Mouse (Mus musculus): ENCODE results near the gene Csnk1g1.

Gene Csnk1g1

DNA sequence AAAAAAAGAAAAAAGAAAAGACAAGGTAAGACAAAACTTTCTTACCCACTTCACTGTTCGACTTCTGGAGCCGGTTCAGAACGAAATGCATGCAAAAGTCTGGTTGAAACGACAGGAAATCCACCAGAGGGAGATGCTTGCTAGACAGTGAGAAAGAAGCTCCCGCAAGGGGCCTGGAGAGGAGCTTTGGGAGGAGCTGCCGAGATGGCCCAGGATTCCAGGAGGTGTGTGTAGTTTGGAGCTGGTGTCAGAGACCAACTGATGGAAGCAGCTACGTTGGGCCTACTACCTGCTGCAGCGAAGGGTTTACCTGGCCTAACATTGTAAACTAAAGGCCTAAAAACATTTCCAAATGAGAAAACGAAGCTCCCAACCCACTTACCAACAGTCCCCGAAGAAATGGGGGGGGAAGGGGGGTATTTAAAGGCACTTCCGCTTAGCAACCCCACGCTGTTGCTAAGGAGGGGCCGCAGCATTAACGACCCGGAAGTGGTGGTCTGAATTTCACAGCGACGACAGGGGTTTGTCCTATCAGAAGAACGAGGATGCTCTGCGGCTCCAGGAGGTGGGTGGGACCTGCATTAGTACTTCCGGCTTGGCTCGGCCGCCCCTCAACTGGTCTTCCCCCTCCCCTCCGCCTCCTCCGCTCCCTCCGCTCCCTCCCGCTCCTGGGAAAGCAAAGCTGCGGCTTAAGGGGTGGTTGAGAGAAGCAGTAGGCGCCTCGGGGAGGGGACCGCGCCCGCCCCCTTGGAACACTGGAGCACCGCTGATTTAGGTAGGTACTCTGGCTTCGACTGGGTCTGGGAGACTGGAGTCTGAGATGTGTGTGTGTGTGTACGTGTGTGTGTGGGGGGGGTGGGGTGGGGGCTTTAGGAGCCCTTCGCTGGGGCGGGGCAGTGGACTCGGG is at the start of gene Csnk1g1, which contains the start of gene Trip4:
Gene Csnk1g1, plus strand, starts transcription at position 531 of the 907 bp plus-strand sequence.
Gene Trip4, minus strand, starts transcription at position 401 of the 907 bp plus-strand sequence.
- peak; percentile 93 to 98 for DNase-seq

DNA sequence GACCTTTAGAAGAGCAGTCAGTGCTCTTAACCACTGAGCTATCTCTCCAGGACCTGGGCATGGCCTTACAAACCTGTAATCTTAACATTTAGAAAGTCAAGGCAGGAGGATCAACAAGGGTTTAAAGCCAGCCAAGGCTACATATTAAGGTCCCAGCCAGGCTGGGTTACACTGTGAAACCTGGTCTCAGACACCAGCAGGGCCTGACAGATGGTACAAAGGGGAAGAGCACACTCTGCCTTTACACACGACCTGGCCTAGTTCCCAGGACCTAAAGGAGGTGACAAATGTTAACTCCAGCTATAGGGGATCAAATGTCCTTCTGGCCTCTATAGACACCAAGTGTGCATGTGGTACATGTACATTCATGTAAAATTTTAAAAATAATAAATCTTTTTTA is 49.1 kb upstream of the Csnk1g1 start:
- peak; percentile 53 to 60 for DNase-seq

GRCm38 (mm10) chr9:65884564-65885315 is 24.0 kb upstream of the Csnk1g1 start:
- peak; percentile 89 to 90 for DNase-seq

- peak; percentile 23 to 39 for DNase-seq
Measured at GRCm38 (mm10) chr9:65890143-65890628, 18.5 kb upstream of the Csnk1g1 start, which contains the start of gene Pclaf. Gene Pclaf, plus strand, starts transcription at chr9:65890237.

DNA sequence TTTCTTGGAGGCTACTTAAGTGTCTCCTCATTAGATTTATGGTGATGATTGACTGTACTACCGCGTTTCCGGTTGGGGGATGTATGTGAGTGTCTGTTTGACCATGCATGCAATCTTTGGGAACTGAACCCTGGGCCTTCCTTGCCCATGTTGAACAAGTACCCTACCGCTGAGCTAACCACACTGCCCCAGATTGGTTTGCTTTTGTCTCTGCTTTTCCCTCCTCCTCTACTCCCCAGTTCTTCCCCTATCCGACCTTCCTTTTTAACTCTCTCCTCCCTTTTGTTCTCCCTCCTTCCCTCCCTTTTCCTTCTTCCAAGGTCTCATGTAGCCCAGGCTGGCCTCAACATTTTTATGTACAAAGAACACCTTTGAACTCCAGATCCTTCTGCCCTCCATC is 17.6 kb upstream of the Csnk1g1 start:
- DNase-seq = no peak

GRCm38 (mm10) chr9:65896977-65897376 is 11.7 kb upstream of the Csnk1g1 start:
- no peak for DNase-seq

DNA sequence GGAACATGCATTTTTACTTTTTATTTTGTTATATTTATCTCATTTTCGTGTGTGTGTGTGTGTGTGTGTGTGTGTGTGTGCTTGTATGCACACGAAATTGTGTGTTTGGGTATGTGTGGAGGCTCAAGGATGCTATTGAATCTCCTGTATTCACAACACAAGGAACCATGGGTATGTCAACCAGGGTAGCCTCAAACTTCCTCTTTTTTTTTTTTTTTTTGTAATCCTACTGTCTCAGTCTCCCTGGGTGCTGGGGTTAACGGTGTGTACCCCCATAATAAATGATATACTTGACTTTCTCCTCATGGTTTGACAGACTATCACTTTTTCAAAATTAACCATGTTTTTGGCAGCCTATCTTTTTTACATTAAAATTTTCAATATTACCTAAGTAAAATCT is 5.8 kb upstream of the Csnk1g1 start:
- DNase-seq = no peak

DNA sequence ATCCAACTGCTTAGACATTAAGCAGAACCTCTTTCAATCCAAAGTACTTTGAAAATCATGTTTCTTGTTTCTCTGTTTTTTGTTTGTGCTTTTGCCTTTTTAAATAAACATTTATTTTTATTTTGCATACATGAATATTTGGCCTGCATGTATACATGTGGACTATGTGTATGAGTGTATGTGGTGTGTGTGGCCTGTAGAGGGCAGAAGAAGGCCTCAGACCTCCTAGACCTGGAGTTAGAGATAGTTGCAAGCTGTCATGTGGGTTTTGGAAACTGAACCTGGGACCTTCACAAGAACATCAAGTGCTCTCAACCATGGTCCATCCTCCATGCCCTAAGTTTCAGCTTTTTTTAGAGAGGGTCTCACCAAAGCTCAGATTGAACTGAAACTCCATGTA is 5.3 kb upstream of the Csnk1g1 start:
- no peak for DNase-seq

DNA sequence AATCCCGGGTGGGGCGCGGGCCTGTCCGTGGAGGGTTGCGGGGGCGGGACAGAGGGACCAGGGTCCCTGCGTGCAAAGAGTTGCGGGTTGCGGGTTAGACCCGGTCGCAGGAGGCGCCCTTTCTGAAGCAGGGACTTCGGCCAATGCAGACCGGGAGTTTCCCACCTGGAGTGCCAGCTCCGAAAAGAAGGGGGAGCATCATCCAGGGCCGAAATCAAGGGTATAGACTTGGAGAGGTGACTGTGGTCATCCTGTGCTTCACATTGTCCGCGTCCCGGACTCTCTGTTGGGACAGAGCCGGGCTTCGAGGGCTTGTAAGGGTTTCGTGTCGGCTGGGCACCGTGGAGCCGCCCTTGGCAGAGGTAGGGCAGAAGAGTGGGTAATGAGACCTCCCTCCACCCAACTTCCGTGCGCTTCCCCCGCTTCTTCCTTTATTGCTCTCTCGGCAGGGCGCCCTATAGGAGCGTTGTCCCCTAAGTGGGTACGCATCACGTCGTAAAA is 627 bp downstream of the Csnk1g1 start:
- DNase-seq = peak; percentile 67 to 71

- DNase-seq = no peak
Measured at GRCm38 (mm10) chr9:65909837-65910236, 1.1 kb downstream of the Csnk1g1 start.

- peak; percentile 55 to 69 for DNase-seq
Measured at GRCm38 (mm10) chr9:65913976-65914375, 5.3 kb downstream of the Csnk1g1 start.

- DNase-seq = no peak
Measured at GRCm38 (mm10) chr9:65917015-65917414, 8.3 kb downstream of the Csnk1g1 start.

GRCm38 (mm10) chr9:65928456-65928855 is 19.7 kb downstream of the Csnk1g1 start:
- no peak for DNase-seq

DNA sequence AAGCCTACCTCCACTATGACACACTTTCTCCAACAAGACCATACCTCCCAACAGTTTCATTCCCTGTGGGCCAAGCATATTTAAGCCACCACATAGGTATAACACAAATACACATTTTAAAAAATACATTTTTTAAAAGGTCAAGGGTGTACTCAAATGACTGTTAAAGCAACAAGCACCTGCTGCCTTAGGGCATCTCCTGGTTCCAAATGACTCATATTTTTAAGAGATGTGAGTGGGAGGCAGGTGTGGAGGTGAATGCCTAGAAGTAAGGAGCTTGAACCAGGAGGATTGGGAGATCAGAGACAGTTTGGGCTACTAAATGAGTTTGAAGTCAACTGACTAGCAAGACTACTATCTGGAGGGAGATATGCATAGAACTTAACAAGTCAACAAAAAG is 21.1 kb downstream of the Csnk1g1 start:
- no peak for DNase-seq

- no peak for DNase-seq
Measured at GRCm38 (mm10) chr9:65937566-65937965, 28.8 kb downstream of the Csnk1g1 start.

GRCm38 (mm10) chr9:65951082-65951587 is 42.4 kb downstream of the Csnk1g1 start:
- peak; percentile 13 to 22 for DNase-seq

DNA sequence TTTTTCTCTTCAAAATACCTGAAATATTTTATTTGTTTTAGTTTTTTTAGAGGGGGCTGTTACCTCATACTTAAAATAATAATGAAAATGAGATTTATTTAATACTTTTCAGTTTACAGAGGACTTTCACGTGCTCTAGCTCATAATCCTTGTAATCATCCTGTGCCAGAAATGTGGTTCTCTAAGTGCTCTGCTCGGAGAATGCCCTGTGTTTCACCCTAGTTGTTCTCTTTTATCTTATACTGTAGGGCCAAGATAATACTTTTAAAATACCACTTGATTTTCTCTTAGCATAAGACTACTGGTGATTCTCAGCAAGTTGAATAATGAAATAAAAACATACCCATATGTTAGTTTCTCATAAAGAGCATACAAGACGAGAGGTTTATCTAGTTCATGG is 61.3 kb downstream of the Csnk1g1 start:
- DNase-seq = no peak

DNA sequence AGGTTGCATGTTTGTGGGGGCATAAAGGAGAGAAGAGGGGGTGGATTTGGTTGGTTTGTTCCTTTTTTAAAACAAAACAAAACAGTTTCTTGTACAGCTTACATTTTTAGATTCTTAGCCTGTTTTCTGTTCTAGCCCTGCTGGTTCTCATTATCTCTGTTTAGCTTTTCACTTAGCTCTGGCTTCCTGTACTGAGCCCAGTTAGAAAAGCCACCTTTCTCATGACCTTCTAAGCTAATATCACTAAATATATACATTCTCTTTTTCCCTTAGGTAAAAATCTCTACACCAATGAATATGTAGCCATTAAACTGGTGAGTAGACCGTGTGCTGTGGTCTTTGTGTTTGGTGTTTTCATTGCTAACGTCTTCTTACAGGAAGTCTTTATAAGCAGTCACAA is 64.5 kb downstream of the Csnk1g1 start:
- no peak for DNase-seq

DNA sequence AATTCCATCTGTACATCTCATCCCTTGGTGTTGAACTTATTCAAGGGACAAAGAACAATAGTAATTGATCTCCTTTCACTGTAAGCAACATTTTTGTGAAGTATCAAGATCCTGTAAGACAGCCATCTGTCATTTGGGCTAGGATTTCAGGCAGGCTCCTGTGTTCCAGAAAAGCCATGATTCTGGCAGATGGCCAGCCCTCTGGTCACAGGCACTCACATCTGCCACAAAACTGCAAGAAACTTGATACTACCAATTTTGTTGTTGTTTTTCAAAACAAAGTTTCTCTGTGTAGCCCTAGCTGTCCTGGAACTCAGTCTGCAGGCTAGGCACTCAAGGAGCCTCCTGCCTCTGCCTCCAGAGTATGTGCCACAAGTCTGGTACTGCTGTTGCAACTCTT is 67.2 kb downstream of the Csnk1g1 start:
- peak; percentile 57 to 60 for DNase-seq

DNA sequence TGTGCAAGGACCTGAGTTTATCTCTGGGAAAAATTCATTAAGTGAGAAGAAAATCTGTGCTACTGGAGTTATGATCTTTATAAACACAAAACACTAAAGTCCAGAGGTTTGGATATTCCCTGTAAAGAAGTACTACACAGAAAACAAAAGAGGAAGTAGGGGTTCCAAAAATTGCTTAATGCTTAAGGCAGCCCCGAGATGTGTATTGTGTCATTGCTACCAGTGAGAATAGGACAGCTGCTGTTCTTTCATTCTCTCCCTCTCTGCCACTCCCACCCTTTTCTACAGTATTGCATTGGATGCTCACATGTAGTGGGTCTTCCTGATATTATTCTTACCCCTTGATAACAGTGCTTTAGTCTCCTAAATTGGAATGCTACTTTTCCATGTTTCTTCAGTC is 74.1 kb downstream of the Csnk1g1 start:
- DNase-seq = no peak

- no peak for DNase-seq
Measured at GRCm38 (mm10) chr9:65987021-65987420, 78.3 kb downstream of the Csnk1g1 start.

DNA sequence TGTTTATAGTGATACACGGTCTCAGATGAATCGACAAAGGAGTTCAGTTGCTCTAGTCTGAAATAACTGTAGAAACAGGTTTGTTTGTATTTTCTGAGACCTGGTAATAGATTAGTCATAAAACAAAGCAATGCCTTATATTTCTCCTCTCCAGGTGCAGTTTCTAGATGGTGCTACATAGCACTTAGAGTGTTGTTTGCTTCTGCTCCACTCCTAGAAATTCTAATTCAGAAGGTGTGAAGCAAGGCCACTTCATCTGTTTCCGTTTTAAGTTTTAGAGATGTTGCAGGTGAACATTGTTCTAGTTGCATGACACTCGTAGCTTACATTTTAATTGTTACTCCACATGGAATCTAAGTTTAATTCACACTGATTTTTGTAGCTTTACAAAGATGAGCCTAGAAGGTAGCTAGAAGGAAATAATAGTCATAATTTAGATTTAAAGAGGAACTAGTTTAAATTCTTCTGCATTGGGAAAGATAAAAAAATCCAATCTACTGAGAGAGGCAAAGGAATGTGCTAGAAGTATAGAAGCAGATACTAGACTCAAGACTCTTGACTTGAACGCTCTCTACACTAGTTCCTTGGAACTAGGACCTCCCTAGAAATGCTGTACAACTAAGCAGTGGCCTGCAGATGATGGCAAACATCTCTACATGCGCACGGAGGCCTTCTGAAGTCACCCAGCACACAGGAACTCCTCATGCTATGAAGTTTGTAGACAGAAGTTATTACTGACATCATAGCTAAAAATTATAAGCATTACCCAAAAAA is 87.1 kb downstream of the Csnk1g1 start:
- DNase-seq = no peak
